Mouse (Mus musculus): ENCODE data around the gene Idua.

Idua gene

GRCm38 (mm10) chr5:108719761-108720160, 59.6 kb downstream of the Idua start:
- no peak for DNase-seq (ENCODE audit: low read depth, low spot score)

DNA sequence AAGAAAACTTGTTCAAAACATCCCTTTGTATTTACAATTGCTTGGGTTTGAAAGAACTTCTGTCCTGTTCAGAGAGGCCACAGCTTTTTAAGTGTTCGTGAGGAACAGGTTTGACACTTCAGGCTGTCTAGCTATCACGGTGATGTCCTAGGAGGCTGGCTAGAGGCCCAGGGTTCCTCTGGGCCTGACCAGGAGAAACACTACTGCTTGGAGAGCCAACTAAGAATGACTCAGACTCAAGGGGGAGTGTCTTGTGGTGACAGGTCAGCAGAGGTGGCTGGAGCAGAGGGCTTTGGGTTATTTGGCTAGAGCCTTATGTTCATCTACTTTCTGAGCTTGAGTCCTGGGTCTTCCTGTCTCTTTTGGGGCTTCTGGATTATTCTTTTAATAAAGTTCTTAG, 63.9 kb downstream of the Idua start:
- DNase-seq (ENCODE audit: low read depth, low spot score) = no peak

GRCm38 (mm10) chr5:108726557-108727248, 66.6 kb downstream of the Idua start:
- peak; percentile 27 for DNase-seq (ENCODE audit: low read depth, low spot score)

- no peak for DNase-seq (ENCODE audit: low read depth, low spot score)
Measured at GRCm38 (mm10) chr5:108727425-108727824, 67.3 kb downstream of the Idua start.
